20 mouse cellular contexts compared by ENCODE assay signal in the genomic region with DNA sequence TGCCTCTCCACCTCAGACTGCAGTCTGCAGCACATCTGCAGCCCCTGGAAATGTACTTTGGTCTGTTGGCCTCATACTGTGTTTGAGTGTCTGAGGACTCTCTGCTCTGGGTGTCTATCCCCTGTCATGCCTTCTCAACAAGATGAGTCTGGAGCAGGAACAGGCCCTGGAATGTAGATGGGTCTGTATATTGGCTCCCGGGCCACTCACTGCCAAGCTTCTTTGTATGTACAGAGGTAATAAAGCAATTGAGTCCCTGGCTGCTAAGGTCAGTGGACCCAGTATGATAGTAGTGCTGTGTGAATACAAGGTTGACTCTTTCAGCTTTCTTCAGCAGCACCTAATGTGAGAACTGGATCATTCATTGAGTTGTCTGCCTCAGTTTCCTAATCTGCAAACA. TPM values are rescaled to one million over a fixed set of nuclear protein-coding genes. Genes with fewer than 3 reads are reported as not detected.
DNase-seq lines count a peak whose midpoint lies in the region; ATAC-seq and TF ChIP-seq lines count a peak whose summit lies in the region.
"Had no signal": no experiment of that assay in that cellular context is flagged by ENCODE, and none has a peak within 500 bp of the region (broad histone marks: within the 10 kb centered on the region; RNA-seq: fewer than 3 reads in every experiment).

No protein-coding gene starts in this region.

- ATAC-seq in intestine, embryonic 14.5 days (replicated peaks; ENCODE audit: low FRiP score, low TSS enrichment, low read depth), result peak; percentile 54; the same call in 1 of the 2 replicates
- ATAC-seq in intestine, embryonic 15.5 days, result peak; percentile 71
- peak; percentile 72 for ATAC-seq in intestine, postnatal 0 days
- ATAC-seq: forebrain, embryonic 13.5 days; forebrain, embryonic 15.5 days; forebrain, postnatal 0 days had no signal

- no peak for TF ChIP-seq CTCF in intestine, postnatal 0 days (IDR thresholded peaks at IDR 0.05; ENCODE audit: low read depth)

- no peak overlapping the region for H3K9ac ChIP-seq in intestine, embryonic 14.5 days (ENCODE audit: low read length)
- no peak overlapping the region for H3K9ac ChIP-seq in intestine, embryonic 15.5 days
- H3K9ac ChIP-seq in intestine, postnatal 0 days (ENCODE audit: low read depth, low read length), result no peak overlapping the region
- H3K9ac ChIP-seq: embryonic facial prominence, embryonic 12.5 days; forebrain, embryonic 13.5 days; forebrain, embryonic 15.5 days; forebrain, postnatal 0 days had no signal

- 55% methylated on average over 1 of the region's 1 CpGs for WGBS in intestine, embryonic 14.5 days
- 44% methylated on average over 1 of the region's 1 CpGs for WGBS in intestine, embryonic 15.5 days
- whole genome bisulfite sequencing in intestine, postnatal 0 days, result 40% methylated on average over 1 of the region's 1 CpGs

- H3K27ac ChIP-seq in intestine, embryonic 14.5 days (ENCODE audit: low read depth), result no peak overlapping the region
- H3K27ac ChIP-seq in intestine, embryonic 15.5 days, result no peak overlapping the region
- H3K27ac ChIP-seq in intestine, postnatal 0 days (ENCODE audit: low read depth, low read length), result no peak overlapping the region
- H3K27ac ChIP-seq: embryonic facial prominence, embryonic 10.5 days; embryonic facial prominence, embryonic 12.5 days; forebrain, embryonic 13.5 days; forebrain, embryonic 15.5 days had no signal

- peak; percentile 70 for DNase-seq in heart, adult 11 months
- DNase-seq in heart, postnatal 36 days, result no peak
- no peak for DNase-seq in intestine, embryonic 14.5 days (ENCODE audit: low spot score)
- no peak for DNase-seq in thymus, postnatal 25 days
- DNase-seq in natural killer cell, adult 2 months (ENCODE audit: low spot score in 2 of 2), result no peak
- DNase-seq: adrenal gland, adult 2 months; adrenal gland, postnatal 10 days; adrenal gland, postnatal 25 days; cerebellum, adult 11-12 months; cerebellum, adult 2 months; cerebellum, adult 9-10 months; cerebellum, postnatal 10 days; cerebellum, postnatal 25 days; forebrain, postnatal 0 days had no signal

- H3K36me3 ChIP-seq in intestine, embryonic 14.5 days (ENCODE audit: control insufficient read depth, insufficient read depth, low read length), result peaks cover 79% of the 10 kb centered on the region
- peaks cover 45% of the 10 kb centered on the region for H3K36me3 ChIP-seq in intestine, embryonic 15.5 days
- H3K36me3 ChIP-seq in intestine, postnatal 0 days (ENCODE audit: control insufficient read depth, insufficient read depth), result peaks cover 50% of the 10 kb centered on the region

- no peaks in the 10 kb centered on the region for H3K9me3 ChIP-seq in intestine, embryonic 14.5 days (ENCODE audit: control insufficient read depth, low read length)
- no peaks in the 10 kb centered on the region for H3K9me3 ChIP-seq in intestine, embryonic 15.5 days
- H3K9me3 ChIP-seq in intestine, postnatal 0 days (ENCODE audit: control insufficient read depth), result no peaks in the 10 kb centered on the region
- H3K9me3 ChIP-seq: embryonic facial prominence, embryonic 10.5 days; embryonic facial prominence, embryonic 12.5 days; forebrain, embryonic 13.5 days; forebrain, embryonic 15.5 days had no signal

- no peak overlapping the region for H3K4me2 ChIP-seq in intestine, embryonic 14.5 days (ENCODE audit: low read length)
- no peak overlapping the region for H3K4me2 ChIP-seq in intestine, embryonic 15.5 days (replicated peaks)
- H3K4me2 ChIP-seq in intestine, postnatal 0 days (replicated peaks; ENCODE audit: low read depth), result no peak overlapping the region
- H3K4me2 ChIP-seq: embryonic facial prominence, embryonic 12.5 days; forebrain, embryonic 13.5 days; forebrain, embryonic 15.5 days had no signal

- no peaks in the 10 kb centered on the region for H3K27me3 ChIP-seq in intestine, embryonic 14.5 days (replicated peaks; ENCODE audit: control insufficient read depth, insufficient read depth, low read length)
- H3K27me3 ChIP-seq in intestine, embryonic 15.5 days (replicated peaks), result no peaks in the 10 kb centered on the region
- H3K27me3 ChIP-seq in intestine, postnatal 0 days (replicated peaks; ENCODE audit: control insufficient read depth, insufficient read depth, low read length), result no peaks in the 10 kb centered on the region
- H3K27me3 ChIP-seq: embryonic facial prominence, embryonic 12.5 days; forebrain, embryonic 13.5 days; forebrain, embryonic 15.5 days had no signal

- no peaks in the 10 kb centered on the region for H3K4me1 ChIP-seq in intestine, embryonic 14.5 days (replicated peaks; ENCODE audit: control insufficient read depth, insufficient read depth, low read length)
- H3K4me1 ChIP-seq in intestine, embryonic 15.5 days (replicated peaks), result no peaks in the 10 kb centered on the region
- no peaks in the 10 kb centered on the region for H3K4me1 ChIP-seq in intestine, postnatal 0 days (replicated peaks; ENCODE audit: control insufficient read depth, insufficient read depth, low read length)
- H3K4me1 ChIP-seq: embryonic facial prominence, embryonic 10.5 days; embryonic facial prominence, embryonic 12.5 days; forebrain, embryonic 13.5 days; forebrain, embryonic 15.5 days had no signal

- H3K4me3 ChIP-seq in intestine, embryonic 14.5 days (ENCODE audit: low read depth, low read length), result no peak overlapping the region
- no peak overlapping the region for H3K4me3 ChIP-seq in intestine, embryonic 15.5 days (replicated peaks)
- H3K4me3 ChIP-seq in intestine, postnatal 0 days (ENCODE audit: low read depth, low read length), result no peak overlapping the region
- H3K4me3 ChIP-seq: embryonic facial prominence, embryonic 10.5 days; embryonic facial prominence, embryonic 12.5 days; forebrain, embryonic 13.5 days; forebrain, embryonic 15.5 days had no signal

- intact Hi-C loops in heart, postnatal 36 days (cut with DNase I), result no loop called here

RNA-seq across cellular contexts. Expression of gene Mcm5, which starts 18.0 kb away (rescaled TPM):
- 1 to 10 TPM; 3.1 to 4.0 TPM for total RNA-seq in heart, postnatal 36 days (2021)
- polyA plus RNA-seq in intestine, embryonic 14.5 days (2014; fragmentation: Nextera tagmentation; extraction: Ambion mirVana), result 153 and 168 TPM in 2 replicates
- polyA plus RNA-seq in intestine, embryonic 15.5 days (2015; fragmentation: Nextera tagmentation; extraction: Ambion mirVana), result 128 and 132 TPM in 2 replicates
- 21.3 and 23.9 TPM in 2 replicates for polyA plus RNA-seq in intestine, postnatal 0 days (2015; fragmentation: Nextera tagmentation; extraction: Ambion mirVana)

RNA-seq across cellular contexts. Expression of gene Hmox1, which starts 34.0 kb away (rescaled TPM):
- 10 to 100 TPM; 12.1 to 21.6 TPM for total RNA-seq in heart, postnatal 36 days (2021)
- 8.8 and 10.1 TPM in 2 replicates for polyA plus RNA-seq in intestine, embryonic 14.5 days (2014; fragmentation: Nextera tagmentation; extraction: Ambion mirVana)
- polyA plus RNA-seq in intestine, embryonic 15.5 days (2015; fragmentation: Nextera tagmentation; extraction: Ambion mirVana), result 17.8 and 18.6 TPM in 2 replicates
- polyA plus RNA-seq in intestine, postnatal 0 days (2015; fragmentation: Nextera tagmentation; extraction: Ambion mirVana), result 35.9 and 72.7 TPM in 2 replicates
